Mouse (Mus musculus) ES-Bruce4 (cell line): ENCODE results near the gene Mat2a.

Source experiments
- CTCF ChIP-seq: IDR thresholded peaks from one replicate; pipeline ENCODE4 v1.8.1; 2011; ENCODE audit warnings: low read depth, low read length
- EP300 ChIP-seq: IDR thresholded peaks from 2 replicates; pipeline ENCODE4 v1.6.1; 2011; ENCODE audit warnings: low read depth, low read length; ENCODE audit not compliant: insufficient read depth
- POLR2A ChIP-seq: IDR thresholded peaks from one replicate; pipeline ENCODE4 v1.8.1; 2011; ENCODE audit warnings: low read length; ENCODE audit not compliant: insufficient read depth

GRCm38 (mm10) chr6:72405356-72405755 lies 34.0 kb downstream of the Mat2a start:
- no peak for TF ChIP-seq CTCF
- TF ChIP-seq POLR2A, result no peak
- TF ChIP-seq EP300, result no peak
